Mouse (Mus musculus) naive thymus-derived CD4-positive, alpha-beta T cell, adult 2 months (primary cell): Measurements from ENCODE around the gene Myo1e.

Experiments
- DNase-seq: peaks from one replicate; pipeline ENCODE4 v3.0.0-alpha.2; 2011; ENCODE audit warnings: low read depth

Myo1e gene

GRCm38 (mm10) chr9:70207151-70207831 is at the start of gene Myo1e:
Myo1e (plus strand) TSS chr9:70207350.
- peak; percentile 43 for DNase-seq

GRCm38 (mm10) chr9:70160071-70160470 is 47.1 kb upstream of the Myo1e start:
- no peak for DNase-seq

- peak; percentile 2 for DNase-seq
Measured at GRCm38 (mm10) chr9:70168973-70169372, 38.2 kb upstream of the Myo1e start.

GRCm38 (mm10) chr9:70174291-70174848 is 32.8 kb upstream of the Myo1e start:
- DNase-seq, result no peak

- DNase-seq, result no peak
Measured at GRCm38 (mm10) chr9:70174896-70175295, 32.3 kb upstream of the Myo1e start.

- DNase-seq, result no peak
Measured at GRCm38 (mm10) chr9:70176291-70176690, 30.9 kb upstream of the Myo1e start.

GRCm38 (mm10) chr9:70181719-70182118 is 25.4 kb upstream of the Myo1e start:
- no peak for DNase-seq

- DNase-seq, result no peak
Measured at GRCm38 (mm10) chr9:70182639-70183038, 24.5 kb upstream of the Myo1e start.

GRCm38 (mm10) chr9:70192336-70192735 is 14.8 kb upstream of the Myo1e start:
- no peak for DNase-seq

- DNase-seq, result no peak
Measured at GRCm38 (mm10) chr9:70194622-70195021, 12.5 kb upstream of the Myo1e start.

- no peak for DNase-seq
Measured at GRCm38 (mm10) chr9:70196956-70197659, 10.0 kb upstream of the Myo1e start.

GRCm38 (mm10) chr9:70197992-70198391 is 9.2 kb upstream of the Myo1e start:
- DNase-seq, result no peak

- peak; percentile 21 for DNase-seq
Measured at GRCm38 (mm10) chr9:70202753-70203152, 4.4 kb upstream of the Myo1e start.

- no peak for DNase-seq
Measured at GRCm38 (mm10) chr9:70203267-70204076, 3.7 kb upstream of the Myo1e start.

GRCm38 (mm10) chr9:70207981-70208521 is 901 bp downstream of the Myo1e start:
- peak; percentile 2 for DNase-seq

GRCm38 (mm10) chr9:70208751-70209150 is 1.6 kb downstream of the Myo1e start:
- DNase-seq, result no peak

- no peak for DNase-seq
Measured at GRCm38 (mm10) chr9:70209296-70210049, 2.3 kb downstream of the Myo1e start.

- no peak for DNase-seq
Measured at GRCm38 (mm10) chr9:70211638-70212037, 4.5 kb downstream of the Myo1e start.

- DNase-seq, result no peak
Measured at GRCm38 (mm10) chr9:70216517-70216916, 9.4 kb downstream of the Myo1e start.

- no peak for DNase-seq
Measured at GRCm38 (mm10) chr9:70219295-70219931, 12.3 kb downstream of the Myo1e start.
